Mouse (Mus musculus): ENCODE measurements around the gene Hscb.

DNA sequence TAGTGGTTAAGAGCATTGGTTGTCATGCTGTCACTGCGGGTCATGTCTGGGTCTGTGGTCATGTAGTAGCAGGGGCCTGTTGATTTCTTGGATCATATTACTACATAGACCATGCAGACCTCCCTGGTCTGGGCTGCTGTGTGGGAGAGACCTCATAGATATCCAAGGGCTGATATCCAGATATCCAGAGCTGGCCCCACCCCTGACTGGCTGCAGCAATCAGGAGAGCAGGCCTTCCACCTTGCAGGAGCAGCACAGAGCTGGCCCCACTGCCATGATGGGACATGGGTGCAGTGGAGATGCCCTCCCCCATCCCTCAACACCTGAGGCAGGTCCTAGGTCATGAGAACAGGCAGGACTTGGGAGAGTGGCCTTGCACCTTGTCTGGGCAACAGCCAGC is 35.7 kb upstream of the Hscb start:
- TF ChIP-seq POLR2A (IDR thresholded peaks at IDR 0.05; ENCODE audit: insufficient read depth, low read depth, low read length) (no peak), CTCF (IDR thresholded peaks at IDR 0.05; ENCODE audit: insufficient read depth, low read depth, low read length) (no peak)

Data from olfactory bulb, adult 2 months (tissue).